Mouse (Mus musculus) left cerebral cortex, postnatal 10 days (tissue): ENCODE data around the gene Paqr5. TPM values are rescaled to one million over a fixed set of nuclear protein-coding genes. Genes with fewer than 3 reads are reported as not detected.

Experiments
- DNase-seq, 2 experiments: peaks; one replicate each; pipeline ENCODE4 v3.0.0; 2021 to 2022; ENCODE audit warnings: low spot score in 2 of 2, mixed read lengths in 1 of 2; ENCODE audit errors: extremely low spot score in 1 of 2
- intact Hi-C: fragments of 180-260 bp; cut with DNase I; formaldehyde crosslinking; loops from one replicate; pipeline ENCODE4 v1.15.1; 2025
- total RNA-seq, 2 experiments: library from RNA; stranded (reverse); gene quantifications; 2 replicates each; pipeline ENCODE4 v1.2.3; 2021

Gene Paqr5
- total RNA-seq, 2 experiments from 2014 or later, result 0.51 to 1.8 TPM

DNA sequence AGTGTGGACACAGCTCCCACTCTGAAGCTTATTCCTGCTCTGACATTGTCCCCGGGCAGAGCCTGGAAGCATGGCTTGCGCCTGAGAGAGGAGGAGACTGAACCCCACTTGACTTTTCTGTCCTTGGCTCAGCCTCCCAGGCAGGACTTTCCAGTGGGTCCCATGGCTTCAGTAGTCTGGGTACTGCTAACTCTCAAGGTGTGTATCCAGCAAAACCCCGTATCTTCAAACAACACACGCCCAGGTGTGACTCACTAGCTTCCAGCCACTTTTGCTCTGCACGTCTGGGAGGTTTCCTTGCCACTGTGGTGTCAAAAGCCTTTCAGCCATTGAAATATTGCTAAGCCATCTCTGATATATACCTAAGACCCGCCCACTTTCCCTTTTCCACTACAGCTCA, 9.3 kb downstream of the Paqr5 start:
- intact Hi-C loops, result no loop called here
- no peak for DNase-seq

DNA sequence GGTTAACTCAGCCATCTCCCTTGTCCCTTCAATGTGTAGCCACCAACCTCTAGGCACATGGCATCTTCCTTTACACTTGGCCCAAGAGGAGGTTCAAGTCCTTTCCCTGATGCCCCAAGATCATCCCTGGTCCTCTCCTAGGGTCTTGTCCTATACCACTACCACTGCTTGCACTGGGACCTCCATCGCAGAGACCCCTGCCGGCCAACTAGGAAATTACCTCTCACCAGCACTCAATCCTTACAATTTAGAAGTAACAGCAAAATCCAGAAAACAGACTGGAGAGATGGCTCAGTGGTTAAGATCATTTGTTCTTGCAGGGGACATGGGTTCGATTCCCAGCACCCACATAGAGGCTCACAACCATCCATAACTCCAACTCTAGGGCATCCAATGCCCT, 11.2 kb downstream of the Paqr5 start:
- intact Hi-C loops, result no loop called here
- DNase-seq, result no peak

DNA sequence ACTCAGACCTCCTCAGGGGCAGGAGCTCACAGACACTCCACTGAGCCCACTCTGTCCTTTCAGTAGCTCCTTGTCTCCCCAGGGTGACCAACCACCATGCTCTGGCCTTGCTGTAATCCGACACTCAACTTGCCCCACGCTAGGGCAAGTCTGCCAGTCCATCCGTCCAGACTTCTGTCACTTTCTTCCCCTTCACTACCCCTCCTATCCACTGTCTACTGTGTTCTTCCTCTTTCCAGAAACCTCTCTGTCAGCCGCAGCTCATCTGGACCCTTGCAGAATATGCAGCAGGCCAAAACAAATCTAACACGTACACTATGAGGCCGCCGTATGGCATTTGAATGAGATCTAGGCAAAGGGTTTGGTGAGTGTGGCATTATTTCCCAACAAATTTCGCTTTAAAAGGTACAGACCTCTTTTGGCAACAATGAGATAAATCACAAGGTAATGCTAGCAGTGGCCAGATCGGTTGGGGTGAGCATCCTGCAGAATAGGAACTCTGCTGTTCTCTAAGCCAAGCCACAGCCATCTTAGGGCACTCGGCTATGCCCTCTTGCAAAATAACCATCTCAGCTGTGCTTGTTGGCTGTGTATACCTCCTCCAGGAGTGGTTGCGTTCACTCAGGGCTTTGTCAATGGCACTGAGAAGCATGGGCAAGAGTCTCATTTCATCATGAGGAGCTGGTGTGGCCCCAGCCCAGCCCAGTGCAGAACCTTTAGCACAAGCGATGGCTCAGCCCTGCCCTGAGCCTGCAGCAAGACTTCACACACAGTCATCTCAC, 13.1 kb downstream of the Paqr5 start:
- intact Hi-C loops, result no loop called here
- DNase-seq, result no peak

DNA sequence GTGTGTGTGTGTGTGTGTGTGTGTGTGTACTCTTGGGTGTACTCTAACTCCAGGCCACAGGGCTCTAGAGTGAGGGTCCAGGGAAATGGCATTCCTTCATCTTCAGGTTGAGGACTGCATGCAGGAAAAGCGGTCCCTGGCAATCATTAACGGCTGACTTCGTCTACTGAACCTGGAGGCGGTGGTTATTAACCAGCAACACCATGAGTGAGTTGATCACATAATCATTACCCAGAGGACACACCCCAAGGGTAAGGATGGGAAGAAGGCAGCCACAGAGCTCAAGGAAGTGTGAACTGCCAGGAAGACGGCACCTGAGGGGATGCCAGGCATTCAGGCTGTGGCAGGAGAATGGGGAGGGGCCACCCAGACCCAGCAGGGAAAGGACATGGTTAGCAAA, 18.3 kb downstream of the Paqr5 start:
- intact Hi-C loops, result no loop called here
- DNase-seq, result no peak

DNA sequence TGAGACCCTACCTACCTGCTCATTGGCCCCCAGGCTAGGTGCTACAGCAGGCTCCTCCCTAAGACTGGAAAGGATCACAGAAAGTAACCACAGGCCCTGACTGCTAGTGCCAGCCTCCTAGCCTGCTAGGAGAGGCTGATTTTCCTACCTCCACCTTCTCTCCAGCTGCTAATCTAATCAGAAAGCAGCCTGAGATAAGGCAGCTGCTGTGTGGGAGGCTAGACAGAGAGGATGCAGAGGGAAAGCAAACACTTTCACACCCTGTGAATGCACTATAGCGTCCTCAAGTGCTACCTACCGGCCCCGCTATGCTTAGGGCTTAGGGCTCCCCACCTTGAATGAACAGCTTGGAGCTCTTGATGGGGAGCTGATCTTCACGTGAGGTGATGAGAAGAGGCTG, 19.6 kb downstream of the Paqr5 start:
- intact Hi-C loops, result no loop called here
- no peak for DNase-seq

DNA sequence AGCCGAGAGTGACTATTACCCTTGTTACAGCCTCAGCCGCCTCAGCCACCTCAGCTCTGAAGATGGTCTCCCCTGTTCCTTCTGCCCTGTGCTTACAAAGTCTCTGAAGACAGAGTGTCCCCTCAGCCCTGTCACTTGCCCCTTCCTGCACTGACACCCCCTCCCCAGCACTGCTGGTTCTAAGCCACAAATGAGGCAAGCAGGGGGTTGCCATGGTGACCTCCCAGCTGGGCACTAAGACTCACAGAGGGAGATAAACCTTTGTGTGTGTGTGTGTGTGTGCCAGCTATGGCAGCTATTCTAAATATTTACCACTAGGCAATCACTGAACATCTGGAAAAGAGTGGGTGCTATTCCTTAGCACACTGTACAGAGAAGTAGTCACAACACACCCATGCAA, 23.0 kb downstream of the Paqr5 start:
- intact Hi-C loops, result no loop called here
- peak in 1 of 2 experiments; percentile 42 for DNase-seq

DNA sequence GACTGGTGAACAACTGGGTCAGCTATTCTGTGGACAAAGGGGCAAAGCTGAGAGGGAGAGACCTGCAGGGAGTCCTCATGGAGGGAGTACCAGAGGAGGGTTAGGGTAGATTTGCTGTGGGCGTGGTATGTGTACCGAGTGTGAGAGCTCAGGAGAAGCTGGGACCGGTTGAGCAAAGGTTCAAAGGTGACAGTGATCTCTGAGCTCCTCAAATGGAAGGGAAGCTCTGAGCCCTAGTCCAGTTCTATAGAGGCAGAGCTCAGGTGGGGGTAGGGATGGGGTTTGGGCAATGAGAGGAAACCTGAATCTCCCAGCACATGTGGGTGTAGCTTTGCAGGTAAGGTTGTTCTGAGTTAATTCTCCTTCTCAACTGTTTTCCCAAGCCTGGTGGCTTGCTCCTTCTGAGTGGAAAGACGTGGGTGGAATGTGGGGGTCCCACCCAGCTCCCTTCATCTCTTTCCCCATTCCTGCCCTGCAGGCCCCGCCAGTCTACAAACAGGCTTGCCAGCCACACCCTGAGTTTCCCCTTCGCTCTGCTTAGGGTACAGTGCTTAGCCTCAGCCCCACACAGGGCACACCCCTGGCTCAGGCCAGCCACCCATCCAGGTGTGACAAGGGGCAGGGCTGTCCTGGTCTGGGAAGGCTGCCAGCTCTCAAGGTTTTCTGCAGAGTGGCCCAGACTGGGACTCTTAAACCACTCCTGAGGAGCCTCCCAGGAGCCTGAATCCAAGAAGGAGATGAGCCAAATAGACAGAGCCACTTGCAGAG, 26.8 kb downstream of the Paqr5 start:
- no peak for DNase-seq
- intact Hi-C loops, result no loop called here

DNA sequence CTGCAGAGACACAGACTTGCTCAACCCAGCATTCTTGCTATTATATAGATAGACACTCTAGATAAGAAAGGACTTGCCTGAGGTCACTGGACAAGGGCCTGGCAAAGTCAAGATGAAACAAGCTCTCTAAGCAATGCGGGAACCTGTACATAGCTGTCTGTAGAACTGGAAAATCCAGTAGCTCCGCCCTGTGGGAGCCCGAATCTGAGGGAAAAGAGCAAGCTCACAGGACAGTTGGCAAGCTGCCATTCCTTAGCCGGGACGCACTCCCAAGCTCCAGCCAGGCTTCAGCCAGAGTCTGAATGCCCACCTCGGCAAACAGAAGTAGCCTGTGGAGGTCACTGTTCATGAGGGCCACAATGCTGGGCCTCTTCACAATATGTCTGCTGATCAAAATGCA, 28.8 kb downstream of the Paqr5 start:
- DNase-seq, result peak in 1 of 2 experiments; percentile 78
- intact Hi-C loops, result no loop called here

DNA sequence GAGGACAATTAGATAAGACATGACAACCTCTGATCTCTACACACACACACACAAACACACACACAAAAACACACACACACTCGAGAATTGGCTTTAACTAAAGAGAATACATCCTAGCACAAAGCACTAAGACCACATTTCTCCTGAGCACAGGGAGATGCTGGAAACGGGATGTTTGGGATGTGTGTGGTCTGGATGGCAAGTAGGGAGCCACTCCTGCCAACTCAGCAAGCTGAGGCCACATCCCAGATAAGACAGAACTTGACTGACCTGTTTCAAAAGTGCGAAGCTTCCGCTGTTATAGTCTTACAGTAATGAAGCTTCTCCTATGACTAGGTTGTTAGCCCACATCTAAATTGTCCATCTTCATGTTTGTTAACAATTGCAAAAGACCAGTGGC, 35.5 kb downstream of the Paqr5 start:
- intact Hi-C loops, result no loop called here
- DNase-seq, result no peak

DNA sequence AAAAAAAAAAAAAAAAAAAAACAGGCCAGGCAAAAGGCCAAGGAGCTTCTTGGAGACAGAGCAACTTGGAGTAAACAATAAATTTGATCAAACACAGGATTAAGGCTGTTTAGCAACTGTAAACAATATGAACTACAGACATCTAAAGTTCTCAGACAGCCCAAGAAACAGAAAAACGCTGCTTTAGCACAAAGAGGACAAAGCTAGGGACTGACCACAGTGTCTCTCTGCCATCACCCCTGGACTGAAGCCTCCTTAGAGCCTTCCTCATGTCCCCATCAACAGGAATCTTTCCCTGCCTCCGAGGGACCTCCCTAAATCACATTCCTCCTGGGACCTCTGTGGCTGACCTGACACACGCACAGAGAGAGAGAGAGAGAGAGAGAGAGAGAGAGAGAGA, 35.9 kb downstream of the Paqr5 start:
- intact Hi-C loops, result no loop called here
- DNase-seq, result no peak

DNA sequence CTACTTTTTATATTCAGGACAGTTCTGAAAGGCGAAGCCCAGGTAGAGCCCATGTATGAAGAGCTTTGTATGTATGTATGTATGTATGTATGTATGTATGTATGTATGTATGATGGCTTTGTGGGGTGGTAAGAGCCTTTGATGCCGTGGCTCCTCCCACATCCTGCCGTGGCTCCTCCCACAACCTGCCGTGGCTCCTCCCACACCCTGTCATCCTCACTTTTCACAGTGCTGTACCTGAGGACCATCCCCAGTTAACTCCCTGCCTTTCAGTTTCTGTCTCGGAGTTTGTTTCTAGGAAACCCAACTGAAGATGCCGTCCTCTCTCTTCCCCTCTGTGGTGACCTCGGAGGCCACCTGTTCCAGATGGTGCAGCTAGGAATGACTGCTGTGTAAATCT, 40.6 kb downstream of the Paqr5 start:
- DNase-seq, result no peak
- intact Hi-C loops, result no loop called here

DNA sequence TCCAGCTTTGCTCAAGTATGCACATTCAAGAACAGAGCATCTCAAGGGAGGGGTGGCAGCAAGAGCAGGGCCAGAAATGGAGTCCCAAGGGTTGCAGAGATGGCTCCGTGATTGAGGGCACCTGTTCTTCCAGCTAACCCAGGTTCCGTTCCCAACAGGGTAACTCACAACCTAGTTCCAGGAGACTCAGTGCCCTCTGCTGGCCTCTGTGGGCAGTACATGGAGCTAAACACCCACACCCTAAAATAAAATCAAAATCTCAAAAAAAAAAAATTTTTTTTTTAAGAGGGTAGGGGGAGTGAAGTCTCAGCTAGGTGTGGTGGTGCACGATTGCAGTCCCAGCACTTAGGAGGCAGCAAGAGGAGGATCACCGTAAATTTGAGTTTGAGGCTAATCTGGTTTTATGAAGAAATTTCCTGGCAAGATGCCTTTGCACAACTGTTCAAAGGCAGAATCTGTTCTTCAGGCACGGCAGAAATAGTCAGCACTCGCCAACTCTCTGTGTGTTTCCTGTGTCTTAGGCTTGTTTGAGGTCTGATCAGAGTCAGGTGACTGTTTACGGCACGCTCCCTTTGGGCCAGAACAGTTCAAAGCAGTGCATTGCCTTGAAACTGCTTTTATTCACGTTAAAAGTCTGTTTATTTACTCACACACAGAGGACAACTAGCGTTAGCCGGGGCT, 41.3 kb downstream of the Paqr5 start:
- peak in 1 of 2 experiments; percentile 63 for DNase-seq
- intact Hi-C loops, result no loop called here

DNA sequence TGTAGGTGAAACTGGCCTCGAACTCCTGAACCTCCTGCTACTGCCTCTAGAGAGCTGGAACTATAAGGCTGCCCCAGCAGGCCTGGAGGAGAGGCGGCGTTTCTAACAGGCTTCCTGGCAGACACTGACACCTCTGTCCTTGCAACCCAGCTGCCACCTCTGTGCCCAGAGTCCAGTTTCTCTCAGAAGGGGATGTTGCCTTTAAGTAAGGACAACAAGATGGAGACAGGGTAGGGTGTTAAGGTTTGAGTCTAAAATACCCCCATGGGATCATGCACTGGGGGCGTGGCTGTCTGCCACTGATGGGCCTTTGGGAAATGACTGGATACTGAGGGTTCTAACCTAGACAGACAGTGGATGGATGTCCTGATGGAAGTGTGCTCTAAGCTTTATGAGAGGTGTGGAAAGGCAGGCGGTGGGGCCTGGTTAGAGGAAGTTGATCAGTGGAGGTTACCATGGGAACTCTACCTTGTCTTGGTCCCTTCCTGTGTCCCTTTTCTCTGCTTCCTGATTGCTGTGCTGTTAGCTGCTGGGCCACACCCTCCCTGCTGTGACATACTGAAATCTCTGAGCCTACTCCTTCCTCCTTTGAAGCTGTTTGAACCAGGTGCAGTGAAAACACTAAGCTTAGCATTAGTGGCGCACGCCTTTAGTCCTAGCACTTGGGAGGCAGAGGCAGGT, 43.6 kb downstream of the Paqr5 start:
- no peak for DNase-seq
- intact Hi-C loops, result no loop called here

DNA sequence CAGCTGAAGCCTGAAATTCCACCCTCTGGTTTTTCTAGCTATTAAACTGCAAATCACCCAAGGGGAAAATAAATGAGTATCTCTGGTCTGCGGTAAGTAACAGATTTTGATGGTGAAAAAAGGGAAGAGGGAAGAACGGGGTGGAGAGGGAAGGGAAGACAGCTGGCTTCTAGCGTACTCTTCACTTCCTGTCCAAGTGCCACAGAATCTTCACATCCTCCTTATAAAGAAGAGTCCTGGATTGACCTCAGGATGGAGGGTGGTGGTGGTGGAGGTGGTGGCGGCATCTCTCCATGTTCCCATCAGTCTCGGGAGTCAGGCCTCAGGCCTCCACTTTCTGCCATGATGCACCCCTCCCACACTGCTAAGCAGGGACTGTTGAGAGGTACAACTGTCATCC, 44.8 kb downstream of the Paqr5 start:
- no peak for DNase-seq
- intact Hi-C loops, result no loop called here

DNA sequence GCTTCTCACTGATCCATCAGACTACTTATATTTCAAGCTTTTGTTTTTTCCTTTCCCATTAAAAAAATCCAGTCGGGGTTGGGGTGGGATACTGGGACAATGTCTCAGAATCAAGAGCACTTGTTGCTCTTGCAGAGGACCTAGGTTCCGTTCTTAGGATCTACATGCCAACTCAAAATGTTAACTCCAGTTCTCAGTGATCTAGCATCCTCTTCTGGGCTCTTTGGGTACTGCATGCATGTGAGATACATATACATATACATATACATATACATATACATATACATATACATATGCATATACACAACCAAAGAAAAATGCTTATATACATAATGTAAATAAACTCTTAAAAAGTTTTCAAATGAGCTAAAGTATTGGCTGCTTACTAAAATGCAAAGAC, 46.7 kb downstream of the Paqr5 start:
- DNase-seq, result no peak
- intact Hi-C loops, result no loop called here

DNA sequence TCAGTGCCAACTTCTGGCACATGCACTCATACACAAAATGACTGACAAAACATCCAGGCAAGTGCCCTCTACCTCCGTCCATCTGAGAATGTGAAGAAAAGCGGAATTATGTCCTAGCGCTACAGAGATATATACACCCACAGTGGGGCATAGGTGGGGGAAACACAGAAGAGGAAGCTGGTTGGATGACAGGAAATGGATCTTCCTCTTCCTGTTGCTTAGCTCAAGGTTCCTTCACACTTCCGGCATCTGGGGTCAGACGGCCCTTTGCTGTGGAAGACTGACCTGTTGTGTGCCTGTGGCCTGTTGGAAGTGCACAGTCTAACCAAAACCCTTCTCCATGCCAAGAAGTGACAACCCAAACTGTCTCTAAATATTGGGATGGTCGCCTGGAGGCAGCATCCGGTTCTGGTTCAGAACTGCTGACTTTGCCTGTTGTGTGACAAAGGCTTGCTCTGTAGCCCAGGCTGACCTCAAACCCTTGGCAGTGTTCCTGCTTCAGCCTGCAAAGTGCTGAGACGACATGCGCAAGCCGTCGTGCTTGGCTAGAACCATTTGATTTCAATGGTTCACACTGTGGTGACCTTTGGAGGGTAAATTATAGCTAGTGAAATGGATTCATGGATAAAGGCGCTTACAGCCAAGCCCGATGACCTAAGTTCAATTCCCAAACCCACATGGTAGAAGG, 49.3 kb downstream of the Paqr5 start:
- intact Hi-C loops, result no loop called here
- DNase-seq, result no peak

DNA sequence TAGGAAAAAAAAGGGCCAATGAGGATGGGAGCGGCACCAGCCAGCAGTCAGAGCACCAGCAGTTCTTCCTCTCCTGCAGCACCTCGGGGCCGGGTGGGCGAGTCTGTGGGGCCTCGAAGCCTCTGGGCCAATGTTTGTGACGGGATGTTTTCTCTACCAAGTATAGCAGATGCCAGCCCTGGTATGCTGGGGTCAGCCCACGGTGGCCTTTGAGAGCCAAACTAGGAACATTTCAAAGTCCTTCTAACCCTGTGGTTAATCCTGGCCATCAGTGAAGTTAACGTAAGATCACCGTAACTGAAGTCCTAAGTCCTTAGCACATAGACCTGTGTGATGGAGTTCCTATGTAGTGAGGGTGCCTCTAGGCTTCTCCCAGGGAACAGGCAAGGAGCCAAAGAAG, 54.6 kb downstream of the Paqr5 start:
- intact Hi-C loops, result no loop called here
- DNase-seq, result no peak

DNA sequence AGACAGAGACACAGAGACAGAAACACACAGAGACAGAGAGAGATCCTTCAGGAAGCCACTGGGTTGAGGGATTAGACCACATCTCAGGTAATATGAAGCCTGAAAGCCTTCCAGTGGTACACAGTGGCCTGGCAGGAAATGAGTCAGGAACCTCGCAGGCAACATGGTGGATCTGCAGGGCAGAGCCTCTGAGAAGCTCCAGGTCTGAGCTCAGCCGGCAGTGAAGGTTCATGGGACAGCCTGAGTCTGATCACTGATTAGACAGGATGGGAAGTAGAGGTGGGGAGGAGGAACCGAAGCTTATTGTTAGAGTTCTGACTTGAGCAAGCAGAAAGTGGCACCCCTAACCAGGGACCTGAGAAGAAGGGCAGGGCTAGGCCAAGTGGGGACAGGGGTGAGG, 55.6 kb downstream of the Paqr5 start:
- intact Hi-C loops, result no loop called here
- no peak for DNase-seq

DNA sequence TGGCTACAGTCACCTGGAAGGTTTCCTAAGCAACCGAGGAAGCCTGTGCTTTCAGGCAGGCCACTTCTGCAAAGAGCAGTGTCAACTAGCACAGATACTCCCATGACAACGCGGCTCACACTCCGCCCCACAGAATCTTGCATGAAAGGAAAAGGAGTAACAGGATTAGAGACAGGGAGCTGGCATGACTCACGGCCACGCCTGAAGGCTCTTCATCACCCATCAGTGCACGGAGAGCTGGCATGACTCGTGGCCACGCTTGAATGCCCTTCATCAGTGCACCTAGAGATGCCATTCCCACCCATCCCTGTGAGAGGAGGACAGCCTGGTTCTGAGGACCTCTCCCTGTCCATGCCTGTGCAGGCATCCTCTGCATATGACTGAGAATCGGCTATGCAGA, 59.3 kb downstream of the Paqr5 start:
- DNase-seq, result no peak

More for the DNA sequence above, 59.3 kb downstream of the Paqr5 start:
- intact Hi-C loops, result loop anchor here (5.0 kb wide), 1 partner anchor 75 kb away; no protein-coding TSS in a partner anchor
